Mouse (Mus musculus) MEL (cell line): Measurements from ENCODE around the gene Avpr1b. TPM values are rescaled to one million over a fixed set of nuclear protein-coding genes. Genes with fewer than 3 reads are reported as not detected.

Experiments
- DNase-seq: peaks from one replicate; pipeline ENCODE4 v3.0.0; 2011; ENCODE audit warnings: low read depth, low spot score
- H3K27ac ChIP-seq: 2 replicates; pipeline ENCODE4 v1.5.1; 2012; ENCODE audit warnings: low read depth, mild to moderate bottlenecking, control low read depth, low read length, moderate library complexity; ENCODE audit not compliant: control insufficient read depth
- H3K27me3 ChIP-seq, 2 experiments: fragments of 150-350 bp in 1 of 2; sonication (generic) in 1 of 2; 2 replicates each; pipeline ENCODE4 v1.6.1; 2012; ENCODE audit warnings: low read length in 2 of 2, mild to moderate bottlenecking in 2 of 2, improper control_type of control experiment in 1 of 2, moderate library complexity in 1 of 2; ENCODE audit not compliant: insufficient read depth in 2 of 2, control insufficient read depth in 1 of 2
- H3K36me3 ChIP-seq, 2 experiments: 2 replicates each; pipeline ENCODE4 v1.6.1; 2012 to 2014; ENCODE audit warnings: low read length in 2 of 2, improper control_type of control experiment in 1 of 2, inconsistent platforms in 1 of 2, mild to moderate bottlenecking in 1 of 2; ENCODE audit not compliant: insufficient read depth in 2 of 2, control insufficient read depth in 1 of 2
- H3K4me1 ChIP-seq, 2 experiments: fragments of 150-350 bp in 1 of 2; sonication (generic) in 1 of 2; 2 replicates each; pipeline ENCODE4 v1.6.1; 2012; ENCODE audit warnings: low read length in 2 of 2, improper control_type of control experiment in 1 of 2, mild to moderate bottlenecking in 1 of 2; ENCODE audit not compliant: insufficient read depth in 2 of 2, control insufficient read depth in 1 of 2
- H3K4me3 ChIP-seq, 2 experiments: fragments of 150-350 bp in 1 of 2; sonication (generic) in 1 of 2; 2 replicates each; pipeline ENCODE4 v1.5.1; 2012; ENCODE audit warnings: low read depth in 2 of 2, low read length in 2 of 2, mild to moderate bottlenecking in 2 of 2, moderate library complexity in 2 of 2, control low read depth in 1 of 2, improper control_type of control experiment in 1 of 2; ENCODE audit not compliant: control insufficient read depth in 1 of 2, insufficient read depth in 1 of 2
- H3K79me2 ChIP-seq: 2 replicates; pipeline ENCODE4 v1.6.1; 2012; ENCODE audit warnings: mild to moderate bottlenecking, low read length, moderate library complexity; ENCODE audit not compliant: control insufficient read depth, poor library complexity, insufficient read depth
- H3K9ac ChIP-seq: 2 replicates; pipeline ENCODE4 v1.6.1; 2012; ENCODE audit warnings: low read depth, mild to moderate bottlenecking, control low read depth, low read length, moderate library complexity; ENCODE audit not compliant: control insufficient read depth, poor library complexity, severe bottlenecking
- H3K9me3 ChIP-seq: fragments of 150-350 bp; sonication (generic); replicated peaks from 2 replicates; pipeline ENCODE4 v1.6.1; 2012; ENCODE audit warnings: mild to moderate bottlenecking, low read length, improper control_type of control experiment, moderate library complexity; ENCODE audit not compliant: insufficient read depth
- CHD1 ChIP-seq: IDR thresholded peaks from 2 replicates; pipeline ENCODE4 v1.6.1; 2012; ENCODE audit warnings: low read depth, mild to moderate bottlenecking, inconsistent platforms, low read length, improper control_type of control experiment
- CHD2 ChIP-seq: IDR thresholded peaks from 2 replicates; pipeline ENCODE4 v1.6.1; 2011; ENCODE audit warnings: low read length, improper control_type of control experiment
- CTCF ChIP-seq, 3 experiments: IDR thresholded peaks in 2 of 3; conservative IDR thresholded peaks in 1 of 3; 2 replicates each; pipeline ENCODE4 v1.5.1; 2011 to 2012; ENCODE audit warnings: low read length in 3 of 3, low read depth in 2 of 3, mild to moderate bottlenecking in 2 of 3, improper control_type of control experiment in 1 of 3, inconsistent platforms in 1 of 3, mixed read lengths in 1 of 3, moderate library complexity in 1 of 3; ENCODE audit not compliant: control insufficient read depth in 1 of 3, insufficient read depth in 1 of 3, poor library complexity in 1 of 3, severe bottlenecking in 1 of 3
- EP300 ChIP-seq, 2 experiments: IDR thresholded peaks; 2 replicates each; pipeline ENCODE4 v1.6.1; 2011; ENCODE audit warnings: improper control_type of control experiment in 2 of 2, low read length in 2 of 2, low read depth in 1 of 2, mild to moderate bottlenecking in 1 of 2
- GABPA ChIP-seq: IDR thresholded peaks from 2 replicates; pipeline ENCODE4 v1.6.1; 2012; ENCODE audit warnings: low read depth, mild to moderate bottlenecking, inconsistent platforms, low read length, improper control_type of control experiment, moderate library complexity
- HCFC1 ChIP-seq: IDR thresholded peaks from 2 replicates; pipeline ENCODE4 v1.6.1; 2012; ENCODE audit warnings: low read depth, mild to moderate bottlenecking, inconsistent platforms, low read length, improper control_type of control experiment, moderate library complexity
- MAX ChIP-seq: IDR thresholded peaks from 2 replicates; pipeline ENCODE4 v1.6.1; 2011; ENCODE audit warnings: low read length, improper control_type of control experiment
- MAZ ChIP-seq: IDR thresholded peaks from 2 replicates; pipeline ENCODE4 v1.6.1; 2012; ENCODE audit warnings: low read depth, mild to moderate bottlenecking, inconsistent platforms, low read length, improper control_type of control experiment
- MEF2A ChIP-seq: IDR thresholded peaks from 2 replicates; pipeline ENCODE4 v1.6.1; 2014; ENCODE audit warnings: low read depth, mild to moderate bottlenecking, inconsistent platforms, low read length, improper control_type of control experiment; ENCODE audit not compliant: poor library complexity, insufficient replicate concordance, severe bottlenecking; ENCODE audit errors: extremely low read depth
- MXI1 ChIP-seq: IDR thresholded peaks from 2 replicates; pipeline ENCODE4 v1.6.1; 2011; ENCODE audit warnings: mild to moderate bottlenecking, low read depth, low read length, improper control_type of control experiment
- MYB ChIP-seq: IDR thresholded peaks from 2 replicates; pipeline ENCODE4 v1.6.1; 2011; ENCODE audit warnings: mild to moderate bottlenecking, low read depth, low read length, improper control_type of control experiment
- NELFE ChIP-seq: IDR thresholded peaks from 2 replicates; pipeline ENCODE4 v1.6.1; 2011; ENCODE audit warnings: low read depth, low read length, improper control_type of control experiment
- NRF1 ChIP-seq: IDR thresholded peaks from 2 replicates; pipeline ENCODE4 v1.6.1; 2014; ENCODE audit warnings: low read depth, mild to moderate bottlenecking, inconsistent platforms, low read length, improper control_type of control experiment, moderate library complexity; ENCODE audit not compliant: poor library complexity, insufficient read depth, severe bottlenecking
- POLR2A ChIP-seq, 2 experiments: IDR thresholded peaks; 2 replicates each; pipeline ENCODE4 v1.6.1; 2011 to 2012; ENCODE audit warnings: low read length in 2 of 2, mild to moderate bottlenecking in 2 of 2, control low read depth in 1 of 2, improper control_type of control experiment in 1 of 2, low read depth in 1 of 2, moderate library complexity in 1 of 2; ENCODE audit not compliant: control insufficient read depth in 1 of 2, insufficient read depth in 1 of 2, poor library complexity in 1 of 2
- RCOR1 ChIP-seq: IDR thresholded peaks from 2 replicates; pipeline ENCODE4 v1.6.1; 2012; ENCODE audit warnings: low read depth, mild to moderate bottlenecking, inconsistent platforms, low read length, improper control_type of control experiment
- SMC3 ChIP-seq: IDR thresholded peaks from 2 replicates; pipeline ENCODE4 v1.6.1; 2011; ENCODE audit warnings: low read depth, low read length, improper control_type of control experiment
- TAL1 ChIP-seq: IDR thresholded peaks from 2 replicates; pipeline ENCODE4 v1.6.1; 2012; ENCODE audit warnings: mild to moderate bottlenecking, inconsistent platforms, low read length, moderate library complexity, mixed read lengths
- TBP ChIP-seq: IDR thresholded peaks from 2 replicates; pipeline ENCODE4 v1.8.0; 2011; ENCODE audit warnings: low read depth, low read length, improper control_type of control experiment
- TCF12 ChIP-seq: IDR thresholded peaks from 2 replicates; pipeline ENCODE4 v1.6.1; 2014; ENCODE audit warnings: low read depth, mild to moderate bottlenecking, inconsistent platforms, low read length, improper control_type of control experiment, moderate library complexity
- USF1 ChIP-seq: IDR thresholded peaks from 2 replicates; pipeline ENCODE4 v1.6.1; 2014; ENCODE audit warnings: low read depth, mild to moderate bottlenecking, inconsistent platforms, low read length, improper control_type of control experiment, moderate library complexity
- ZC3H11A ChIP-seq: IDR thresholded peaks from 2 replicates; pipeline ENCODE4 v1.6.1; 2012; ENCODE audit warnings: low read depth, mild to moderate bottlenecking, inconsistent platforms, low read length, improper control_type of control experiment
- ZKSCAN1 ChIP-seq: IDR thresholded peaks from 2 replicates; pipeline ENCODE4 v1.6.1; 2012; ENCODE audit warnings: low read depth, mild to moderate bottlenecking, inconsistent platforms, low read length, improper control_type of control experiment, moderate library complexity
- ZMIZ1 ChIP-seq: IDR thresholded peaks from 2 replicates; pipeline ENCODE4 v1.6.1; 2012; ENCODE audit warnings: low read depth, mild to moderate bottlenecking, inconsistent platforms, low read length, improper control_type of control experiment, moderate library complexity
- polyA plus RNA-seq, 2 experiments: library from polyadenylated mRNA; stranded (reverse) in 1 of 2; unstranded in 1 of 2; fragments of >175 nt in 1 of 2; fragments of >200 nt in 1 of 2; gene quantifications; 2 replicates each; pipeline versions ENCODE4 v1.2.1 to v1.2.4; 2012; ENCODE audit warnings: low replicate concordance in 2 of 2, low read depth in 1 of 2; ENCODE audit not compliant: insufficient read length in 2 of 2, insufficient read depth in 1 of 2, missing spikeins in 1 of 2
- total RNA-seq: library from RNA; depleted of rRNA; stranded (reverse); fragments of 300-350 nt; gene quantifications from 2 replicates; pipeline ENCODE4 v1.2.3, GENCODE M21; 2012

The Avpr1b gene
- total and polyA plus RNA-seq, 3 experiments, result not detected

DNA sequence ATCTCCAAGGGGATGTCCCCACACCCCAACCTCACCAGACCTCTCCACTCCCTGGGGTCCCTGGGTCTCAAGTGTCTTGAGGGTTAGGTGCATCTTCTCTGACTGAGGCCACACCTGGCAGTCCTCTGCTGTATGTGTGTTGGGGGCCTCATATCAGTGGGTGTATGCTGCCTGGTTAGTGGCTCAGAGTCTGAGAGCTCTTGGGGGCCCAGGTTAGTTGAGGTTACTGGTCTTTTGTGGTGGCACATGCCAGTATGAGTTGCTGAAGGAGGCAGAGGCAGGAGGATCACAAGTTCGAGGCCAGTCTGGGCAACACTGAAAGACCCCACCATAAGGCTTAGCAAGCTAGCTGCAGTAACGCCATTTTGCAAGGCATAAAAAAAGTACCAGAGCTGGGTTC lies 43.2 kb downstream of the Avpr1b start:
- Histone ChIP-seq H3K79me2 (peaks cover 4% of the 10 kb centered on the region; the same call in 1 of the 2 replicates), H3K27ac (no peak overlapping the region), H3K36me3 (peaks cover 0 to 17% of the 10 kb centered on the region in 2 experiments; a peak in 2 of 4 replicates), H3K9me3 (no peaks in the 10 kb centered on the region), H3K4me1 (peaks cover 13 to 15% of the 10 kb centered on the region in 2 experiments), H3K9ac (no peak overlapping the region), H3K4me3 (no peak overlapping the region), H3K27me3 (no peaks in the 10 kb centered on the region)
- no peak for DNase-seq
- TF ChIP-seq USF1 (no peak), TCF12 (no peak), MAX (no peak), POLR2A (IDR thresholded peaks at IDR 0.05; ENCODE audit: control insufficient read depth in 1 of 2, insufficient read depth in 1 of 2, low read depth in 1 of 2, low read length in 2 of 2, poor library complexity in 1 of 2) (no peak), ZKSCAN1 (no peak), CHD2 (no peak), TAL1 (no peak), MAZ (no peak), HCFC1 (no peak), NRF1 (no peak)

DNA sequence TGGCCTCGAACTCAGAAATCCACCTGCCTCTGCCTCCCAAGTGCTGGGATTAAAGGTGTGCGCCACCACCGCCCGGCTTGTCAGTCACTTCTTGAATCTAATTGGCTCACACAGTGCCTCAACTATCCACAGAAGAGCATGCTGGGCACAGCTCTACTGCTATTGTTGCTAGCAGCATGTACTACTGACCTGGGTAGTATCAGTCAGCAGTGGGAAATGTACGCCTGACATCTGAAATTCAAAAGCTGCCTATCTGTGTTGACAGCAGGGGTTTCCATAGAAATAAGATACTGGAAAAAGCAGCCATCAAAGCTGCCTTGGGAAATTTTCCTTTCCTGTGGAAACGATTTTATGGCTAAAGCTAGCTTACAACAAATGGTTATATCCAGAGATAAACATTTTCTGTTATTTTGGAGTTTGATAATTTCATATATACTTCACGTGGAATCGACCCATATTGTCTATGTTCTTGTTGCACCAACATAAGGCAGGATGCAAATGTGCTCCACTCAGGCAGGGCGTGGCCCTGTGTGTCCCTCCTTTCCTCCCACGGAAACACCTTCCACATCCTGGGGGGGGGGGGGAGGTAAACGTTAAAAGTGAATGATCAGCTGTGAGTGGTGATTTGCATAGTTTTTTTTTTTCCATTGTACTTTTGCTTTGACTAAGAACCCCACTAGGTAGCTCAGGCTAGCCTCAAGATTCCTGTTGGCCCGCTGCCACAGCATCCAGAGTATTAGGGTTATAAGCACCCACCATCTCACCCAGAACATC lies 53.8 kb downstream of the Avpr1b start:
- Histone ChIP-seq H3K9ac (no peak overlapping the region), H3K27ac (no peak overlapping the region), H3K27me3 (no peaks in the 10 kb centered on the region), H3K36me3 (peaks cover 0 to 16% of the 10 kb centered on the region in 2 experiments; a peak in 2 of 4 replicates), H3K4me3 (no peak overlapping the region)
- DNase-seq, result no peak
- TF ChIP-seq MEF2A (no peak), HCFC1 (no peak), CTCF (IDR thresholded peaks at IDR 0.05 in 2 of 3, conservative IDR thresholded peaks at IDR 0.05 in 1 of 3; ENCODE audit: control insufficient read depth in 1 of 3, insufficient read depth in 1 of 3, low read depth in 2 of 3, low read length in 3 of 3, poor library complexity in 1 of 3, severe bottlenecking in 1 of 3) (no peak), CHD1 (no peak), MYB (no peak), NELFE (no peak), GABPA (no peak), RCOR1 (no peak), TCF12 (no peak), MXI1 (no peak), EP300 (IDR thresholded peaks at IDR 0.05; ENCODE audit: low read depth in 1 of 2, low read length in 2 of 2) (no peak), SMC3 (no peak), ZC3H11A (no peak), MAX (no peak), ZMIZ1 (no peak), TBP (no peak)
- TF ChIP-seq, all 39 proteins: peak for 0
- H3K79me2 ChIP-seq, result no peaks in the 10 kb centered on the region
- H3K4me1 ChIP-seq, result peaks cover 9 to 18% of the 10 kb centered on the region in 2 experiments
- H3K9me3 ChIP-seq, result no peaks in the 10 kb centered on the region
